Mouse (Mus musculus): ENCODE measurements around the gene Rbpj.

Rbpj gene

GRCm38 (mm10) chr5:53469777-53470131 lies 3.8 kb downstream of the Rbpj start:
- no peak for DNase-seq

- DNase-seq = no peak
These were observed 4.5 kb downstream of the Rbpj start for GRCm38 (mm10) chr5:53470141-53471079.

GRCm38 (mm10) chr5:53472485-53472884 lies 6.5 kb downstream of the Rbpj start:
- no peak for DNase-seq

- DNase-seq = no peak
These were observed 13.2 kb downstream of the Rbpj start for GRCm38 (mm10) chr5:53479161-53479560.

GRCm38 (mm10) chr5:53479891-53480290 lies 13.9 kb downstream of the Rbpj start:
- no peak for DNase-seq

- no peak for DNase-seq
These were observed 15.1 kb downstream of the Rbpj start for GRCm38 (mm10) chr5:53481021-53481420.

- no peak for DNase-seq
These were observed 19.2 kb downstream of the Rbpj start for GRCm38 (mm10) chr5:53485069-53485628.

- DNase-seq = no peak
These were observed 20.1 kb downstream of the Rbpj start for GRCm38 (mm10) chr5:53485934-53486475.

GRCm38 (mm10) chr5:53486966-53487592 lies 21.1 kb downstream of the Rbpj start:
- no peak for DNase-seq

GRCm38 (mm10) chr5:53490697-53491099 lies 24.7 kb downstream of the Rbpj start:
- no peak for DNase-seq

GRCm38 (mm10) chr5:53493756-53494155 lies 27.8 kb downstream of the Rbpj start:
- no peak for DNase-seq

- DNase-seq = peak; percentile 44
These were observed 28.7 kb downstream of the Rbpj start for GRCm38 (mm10) chr5:53494536-53495159.

GRCm38 (mm10) chr5:53496846-53497549 lies 31.0 kb downstream of the Rbpj start:
- no peak for DNase-seq

- DNase-seq = no peak
These were observed 33.6 kb downstream of the Rbpj start for GRCm38 (mm10) chr5:53499571-53499970.

- DNase-seq = no peak
These were observed 34.7 kb downstream of the Rbpj start for GRCm38 (mm10) chr5:53500509-53501145.

- DNase-seq = no peak
These were observed 37.3 kb downstream of the Rbpj start for GRCm38 (mm10) chr5:53503261-53503660.

- no peak for DNase-seq
These were observed 39.8 kb downstream of the Rbpj start for GRCm38 (mm10) chr5:53505751-53506150.

GRCm38 (mm10) chr5:53507371-53507770 lies 41.4 kb downstream of the Rbpj start:
- DNase-seq = no peak

GRCm38 (mm10) chr5:53509465-53509864 lies 43.5 kb downstream of the Rbpj start:
- no peak for DNase-seq

- no peak for DNase-seq
These were observed 44.0 kb downstream of the Rbpj start for GRCm38 (mm10) chr5:53509927-53510326.

GRCm38 (mm10) chr5:53511426-53511825 lies 45.5 kb downstream of the Rbpj start:
- DNase-seq = no peak

Measured in cerebellum, adult 8-10 months (tissue).